Comparison of ENCODE assay signal across 9 mouse cellular contexts in genomic region chr4:140252369-140252768, GRCm38 (mm10). TPM values are rescaled to one million over a fixed set of nuclear protein-coding genes. Genes with fewer than 3 reads are reported as not detected.
DNase-seq lines count a peak whose midpoint lies in the region; ATAC-seq and TF ChIP-seq lines count a peak whose summit lies in the region.
"Had no signal": no experiment of that assay in that cellular context is flagged by ENCODE, and none has a peak within 500 bp of the region (broad histone marks: within the 10 kb centered on the region; RNA-seq: fewer than 3 reads in every experiment).

No protein-coding gene starts in this region.

- H3K36me3 ChIP-seq in heart, embryonic 11.5 days (ENCODE audit: control insufficient read depth, insufficient read depth, low read length), result no peaks in the 10 kb centered on the region
- no peaks in the 10 kb centered on the region for H3K36me3 ChIP-seq in lung, postnatal 0 days (ENCODE audit: insufficient read depth, low read length)
- H3K36me3 ChIP-seq in limb, embryonic 11.5 days (ENCODE audit: control insufficient read depth, insufficient read depth, low read length), result no peaks in the 10 kb centered on the region
- H3K36me3 ChIP-seq: stomach, embryonic 15.5 days had no signal

- H3K27me3 ChIP-seq in heart, embryonic 11.5 days (ENCODE audit: control insufficient read depth, insufficient read depth, low read length), result peaks cover 39% of the 10 kb centered on the region
- peaks cover 21% of the 10 kb centered on the region for H3K27me3 ChIP-seq in lung, postnatal 0 days (replicated peaks; ENCODE audit: insufficient read depth, low read length)
- peaks cover 27% of the 10 kb centered on the region for H3K27me3 ChIP-seq in limb, embryonic 11.5 days (ENCODE audit: control insufficient read depth, insufficient read depth, low read length)

- H3K4me3 ChIP-seq in heart, embryonic 11.5 days (ENCODE audit: low read depth, low read length), result no peak overlapping the region
- no peak overlapping the region for H3K4me3 ChIP-seq in lung, postnatal 0 days (ENCODE audit: low read depth, low read length)
- no peak overlapping the region for H3K4me3 ChIP-seq in limb, embryonic 11.5 days (ENCODE audit: low read depth, low read length)
- H3K4me3 ChIP-seq: stomach, embryonic 15.5 days had no signal

- TF ChIP-seq CTCF in lung, postnatal 0 days (IDR thresholded peaks at IDR 0.05), result peak; percentile 65

- no peaks in the 10 kb centered on the region for H3K4me1 ChIP-seq in heart, embryonic 11.5 days (ENCODE audit: control insufficient read depth, insufficient read depth, low read length)
- no peaks in the 10 kb centered on the region for H3K4me1 ChIP-seq in lung, postnatal 0 days (ENCODE audit: insufficient read depth, low read depth, low read length)
- H3K4me1 ChIP-seq in limb, embryonic 11.5 days (ENCODE audit: control insufficient read depth, insufficient read depth, low read length), result no peaks in the 10 kb centered on the region
- H3K4me1 ChIP-seq: stomach, embryonic 15.5 days had no signal

- intact Hi-C loops in heart, postnatal 10 days (cut with DNase I), result loop anchor here (5.0 to 10.0 kb wide), 2 partner anchors 295 to 378 kb away; no protein-coding TSS in a partner anchor

- no peak overlapping the region for H3K4me2 ChIP-seq in heart, embryonic 11.5 days
- no peak overlapping the region for H3K4me2 ChIP-seq in lung, postnatal 0 days (replicated peaks; ENCODE audit: low read depth, low read length)
- no peak overlapping the region for H3K4me2 ChIP-seq in limb, embryonic 11.5 days (ENCODE audit: low read depth, severe bottlenecking)
- H3K4me2 ChIP-seq: stomach, embryonic 15.5 days had no signal

- no peak for TF ChIP-seq EP300 in lung, postnatal 0 days (IDR thresholded peaks at IDR 0.05)

- H3K9me3 ChIP-seq in heart, embryonic 11.5 days (replicated peaks; ENCODE audit: control insufficient read depth, low read length), result no peaks in the 10 kb centered on the region
- no peaks in the 10 kb centered on the region for H3K9me3 ChIP-seq in lung, postnatal 0 days (ENCODE audit: low read length)
- no peaks in the 10 kb centered on the region for H3K9me3 ChIP-seq in limb, embryonic 11.5 days (ENCODE audit: control insufficient read depth, low read length)
- H3K9me3 ChIP-seq: stomach, embryonic 15.5 days had no signal

- H3K9ac ChIP-seq in heart, embryonic 11.5 days (ENCODE audit: low read depth, low read length), result no peak overlapping the region
- no peak overlapping the region for H3K9ac ChIP-seq in lung, postnatal 0 days (replicated peaks; ENCODE audit: low read depth)
- H3K9ac ChIP-seq in limb, embryonic 11.5 days (ENCODE audit: low read length), result no peak overlapping the region
- H3K9ac ChIP-seq: stomach, embryonic 15.5 days had no signal

- no peak for ATAC-seq in heart, embryonic 11.5 days (replicated peaks; ENCODE audit: insufficient number of reproducible peaks, low FRiP score, low TSS enrichment)
- ATAC-seq in lung, postnatal 0 days, result no peak
- no peak for ATAC-seq in limb, embryonic 11.5 days (ENCODE audit: insufficient number of reproducible peaks, low FRiP score, low TSS enrichment, low read depth)

- peak; percentile 8 to 27 for DNase-seq in heart, postnatal 10 days
- peak; percentile 9 for DNase-seq in lung, postnatal 0 days (ENCODE audit: low spot score)
- DNase-seq in lung, adult 18-20 months, result no peak
- peak; percentile 15 for DNase-seq in adipocyte (ENCODE audit: low spot score)
- peak; percentile 51 for DNase-seq in limb, embryonic 11.5 days (ENCODE audit: low spot score)
- DNase-seq in T-cell, adult 2 months (ENCODE audit: low spot score), result no peak
- DNase-seq in thymus, postnatal 0 days (ENCODE audit: low spot score), result no peak

- no peak overlapping the region for H3K27ac ChIP-seq in heart, embryonic 11.5 days (ENCODE audit: low read depth, low read length)
- no peak overlapping the region for H3K27ac ChIP-seq in lung, postnatal 0 days (ENCODE audit: low read length)
- H3K27ac ChIP-seq in limb, embryonic 11.5 days (replicated peaks; ENCODE audit: low read depth, low read length), result no peak overlapping the region
- H3K27ac ChIP-seq: stomach, embryonic 15.5 days had no signal

- 11% methylated on average over 7 of the region's 7 CpGs for WGBS in heart, embryonic 11.5 days (ENCODE audit: insufficient replicate concordance)
- WGBS in lung, postnatal 0 days, result 8% methylated on average over 7 of the region's 7 CpGs
- WGBS in limb, embryonic 11.5 days, result 14% methylated on average over 7 of the region's 7 CpGs

RNA-seq across cellular contexts. Expression of gene Igsf21, which starts 5.8 kb away (rescaled TPM):
- total RNA-seq in heart, postnatal 10 days (2021), result 1 to 10 TPM in 1 of 2 experiments, under 1 TPM in 1; 0.25 to 1.0 TPM
- 0.11 and 0.39 TPM in 2 replicates for polyA plus RNA-seq in heart, embryonic 11.5 days (2014; fragmentation: Nextera tagmentation; extraction: Ambion mirVana)
- 0.13 and 0.26 TPM in 2 replicates for polyA plus RNA-seq in lung, postnatal 0 days (2015; fragmentation: Nextera tagmentation; extraction: Ambion mirVana)
- polyA plus RNA-seq in limb, embryonic 11.5 days (2014; fragmentation: Nextera tagmentation; extraction: Ambion mirVana), result 0.07 TPM in 1 of 2 replicates, not detected in the other
- 0.39 and 0.50 TPM in 2 replicates for polyA plus RNA-seq in thymus, postnatal 0 days (2015; fragmentation: Nextera tagmentation; extraction: Ambion mirVana)

Comparison
In these comparisons a context has a peak if more than half of its experiments do, and no peak if none do; other contexts are left out.
1. DNase-seq: peak in heart, postnatal 10 days (2 of 2), lung, postnatal 0 days (single experiment), adipocyte (single experiment) and limb, embryonic 11.5 days (single experiment); none in lung, adult 18-20 months (0 of 2), T-cell, adult 2 months (single experiment) and thymus, postnatal 0 days (single experiment).